Mouse (Mus musculus) CH12.LX (cell line): ENCODE measurements at regions not wholly inside any gene's neighbourhood (a gene's known extent, or its start where the extent isn't known, plus 50 kb on each side); places are given as distances from the start of the nearest gene placed in this dataset.
"Not testable (repeated sequence)": the region's sequence is repeated elsewhere in the genome, so short reads cannot be mapped to it uniquely, and the experiment has no call there.

ENCODE experiments used
- DNase-seq: peaks from one replicate; pipeline ENCODE4 v3.0.0-alpha.2; 2013; ENCODE audit errors: extremely low read depth
- H3K27ac ChIP-seq: 2 replicates; pipeline ENCODE4 v1.5.1; 2012; ENCODE audit warnings: low read depth, mild to moderate bottlenecking, control low read depth, moderate library complexity; ENCODE audit not compliant: insufficient read depth
- H3K27me3 ChIP-seq: replicated peaks from 2 replicates; pipeline ENCODE3; 2012; ENCODE audit warnings: inconsistent platforms
- H3K36me3 ChIP-seq, 2 experiments: replicated peaks in 1 of 2; 2 replicates each; pipeline versions ENCODE3 to v1.6.1; 2012; ENCODE audit warnings: inconsistent platforms in 1 of 2, low read length in 1 of 2, mild to moderate bottlenecking in 1 of 2, mixed read lengths in 1 of 2, moderate library complexity in 1 of 2; ENCODE audit not compliant: control insufficient read depth in 1 of 2, insufficient read depth in 1 of 2
- H3K4me1 ChIP-seq, 2 experiments: 2 replicates each; pipeline ENCODE4 v1.6.1; 2012; ENCODE audit warnings: inconsistent platforms in 1 of 2, moderate library complexity in 1 of 2; ENCODE audit not compliant: insufficient read depth in 2 of 2, control insufficient read depth in 1 of 2
- H3K4me2 ChIP-seq: 2 replicates; pipeline ENCODE4 v1.6.1; 2012; ENCODE audit warnings: low read depth, mild to moderate bottlenecking, control low read depth; ENCODE audit not compliant: poor library complexity, insufficient read depth, severe bottlenecking
- H3K4me3 ChIP-seq, 3 experiments: fragments of 150-350 bp in 1 of 3; sonication (generic) in 1 of 3; replicated peaks in 1 of 3; 2 replicates each; pipeline versions ENCODE3 to v1.5.1; 2011 to 2012; ENCODE audit warnings: low read depth in 2 of 3, low read length in 2 of 3, mild to moderate bottlenecking in 2 of 3, moderate library complexity in 2 of 3, control low read depth in 1 of 3, improper control_type of control experiment in 1 of 3, inconsistent platforms in 1 of 3, mixed read lengths in 1 of 3; ENCODE audit not compliant: poor library complexity in 1 of 3
- H3K79me2 ChIP-seq: replicated peaks from 2 replicates; pipeline ENCODE4 v1.6.1; 2012; ENCODE audit warnings: mild to moderate bottlenecking, moderate library complexity; ENCODE audit not compliant: control insufficient read depth, poor library complexity, insufficient read depth, severe bottlenecking; ENCODE audit errors: extremely low read depth
- H3K9ac ChIP-seq: 2 replicates; pipeline ENCODE4 v1.6.1; 2012; ENCODE audit warnings: low read depth, mild to moderate bottlenecking, control low read depth, moderate library complexity; ENCODE audit not compliant: insufficient read depth
- H3K9me3 ChIP-seq: replicated peaks from 2 replicates; pipeline ENCODE3; 2012; ENCODE audit warnings: low read length, inconsistent platforms, mixed read lengths
- CHD2 ChIP-seq: IDR thresholded peaks from 2 replicates; pipeline ENCODE4 v1.6.1; 2011; ENCODE audit warnings: low read length, improper control_type of control experiment
- ELF1 ChIP-seq: IDR thresholded peaks from 2 replicates; pipeline ENCODE4 v1.6.1; 2014; ENCODE audit warnings: low read depth, mild to moderate bottlenecking, inconsistent platforms, low read length, improper control_type of control experiment
- ETS1 ChIP-seq: conservative IDR thresholded peaks from 2 replicates; pipeline ENCODE4 v1.6.1; 2012; ENCODE audit warnings: low read depth, mild to moderate bottlenecking, inconsistent platforms, low read length, improper control_type of control experiment, moderate library complexity
- JUN ChIP-seq: IDR thresholded peaks from 2 replicates; pipeline ENCODE4 v1.6.1; 2011; ENCODE audit warnings: low read depth, mild to moderate bottlenecking, low read length, improper control_type of control experiment, moderate library complexity; ENCODE audit not compliant: insufficient read depth
- JUND ChIP-seq: conservative IDR thresholded peaks from 2 replicates; pipeline ENCODE4 v1.6.1; 2011; ENCODE audit warnings: low read depth, low read length, improper control_type of control experiment
- NELFE ChIP-seq: IDR thresholded peaks from 2 replicates; pipeline ENCODE4 v1.6.1; 2011; ENCODE audit warnings: low read depth, low read length, improper control_type of control experiment
- NRF1 ChIP-seq: IDR thresholded peaks from 2 replicates; pipeline ENCODE4 v1.6.1; 2014; ENCODE audit warnings: low read depth, mild to moderate bottlenecking, inconsistent platforms, low read length, improper control_type of control experiment, moderate library complexity
- POLR2A ChIP-seq: IDR thresholded peaks from 2 replicates; pipeline ENCODE4 v1.6.1; 2011; ENCODE audit warnings: low read depth, mild to moderate bottlenecking, improper control_type of control experiment, low read length
- RCOR1 ChIP-seq: conservative IDR thresholded peaks from 2 replicates; pipeline ENCODE4 v1.6.1; 2012; ENCODE audit warnings: low read depth, mild to moderate bottlenecking, inconsistent platforms, low read length, improper control_type of control experiment
- SIN3A ChIP-seq: IDR thresholded peaks from 2 replicates; pipeline ENCODE4 v1.6.1; 2012; ENCODE audit warnings: low read length, improper control_type of control experiment, inconsistent platforms
- SMC3 ChIP-seq: IDR thresholded peaks from 2 replicates; pipeline ENCODE4 v1.6.1; 2011; ENCODE audit warnings: low read depth, low read length, improper control_type of control experiment
- UBTF ChIP-seq: IDR thresholded peaks from 2 replicates; pipeline ENCODE4 v1.6.1; 2012; ENCODE audit warnings: low read depth, mild to moderate bottlenecking, inconsistent platforms, low read length, improper control_type of control experiment, moderate library complexity
- USF2 ChIP-seq: conservative IDR thresholded peaks from 2 replicates; pipeline ENCODE4 v1.6.1; 2011; ENCODE audit warnings: low read depth, low read length, improper control_type of control experiment
- ZMIZ1 ChIP-seq: IDR thresholded peaks from 2 replicates; pipeline ENCODE4 v1.6.1; 2012; ENCODE audit warnings: low read depth, mild to moderate bottlenecking, inconsistent platforms, low read length, improper control_type of control experiment
- ZNF384 ChIP-seq: IDR thresholded peaks from 2 replicates; pipeline ENCODE4 v1.6.1; 2012; ENCODE audit warnings: low read depth, low read length, improper control_type of control experiment, inconsistent platforms
- dilution Hi-C: fragments of 300-500 bp; cut with MboI; formaldehyde crosslinking; loops from 2 replicates; pipeline ENCODE4 v1.14.3; 2020; ENCODE audit warnings: low sequenced_read_pairs; ENCODE audit not compliant: extremely low pct_unique_long_range_greater_than_20kb, extremely low pct_ligation_motif_present
- in situ Hi-C: fragments of 300-500 bp; cut with MboI; formaldehyde crosslinking; loops from 3 replicates; pipeline ENCODE4 v1.14.3; 2019; ENCODE audit warnings: low sequenced_read_pairs, low pct_ligation_motif_present, low pct_unique_long_range_greater_than_20kb, mixed read lengths

GRCm38 (mm10) chr10:14989601-14990140 lies 271.7 kb upstream of the Gje1 start:
- TF ChIP-seq RCOR1, result no peak
- TF ChIP-seq CHD2, result no peak
- no peak for TF ChIP-seq JUN
- no peak for TF ChIP-seq JUND
- no peak for TF ChIP-seq ZNF384
- no peak for TF ChIP-seq NELFE
- no peak for TF ChIP-seq ETS1
- TF ChIP-seq NRF1, result no peak
- no peak for TF ChIP-seq UBTF
- no peak for TF ChIP-seq SMC3
- TF ChIP-seq ELF1, result no peak
- no peak for TF ChIP-seq POLR2A
- TF ChIP-seq SIN3A, result no peak
- no peak for TF ChIP-seq USF2
- no peak for TF ChIP-seq ZMIZ1
- H3K4me3 ChIP-seq, result no peak overlapping the region
- H3K79me2 ChIP-seq, result no peaks in the 10 kb centered on the region
- no peak overlapping the region for H3K4me2 ChIP-seq
- no peaks in the 10 kb centered on the region for H3K27me3 ChIP-seq
- no peaks in the 10 kb centered on the region for H3K36me3 ChIP-seq
- dilution Hi-C loops (no loop called here), in situ Hi-C loops (no loop called here)
- peaks cover 2% of the 10 kb centered on the region for H3K9me3 ChIP-seq
- no peak for DNase-seq
- no peak overlapping the region for H3K27ac ChIP-seq
- no peak overlapping the region for H3K9ac ChIP-seq
- H3K4me1 ChIP-seq, result peaks cover 0 to 8% of the 10 kb centered on the region in 2 experiments; a peak in 2 of 4 replicates

GRCm38 (mm10) chr10:14986566-14986965 lies 268.6 kb upstream of the Gje1 start:
- H3K36me3 ChIP-seq, H3K9me3 ChIP-seq, in situ Hi-C loops, H3K9ac ChIP-seq, H3K4me3 ChIP-seq, H3K4me2 ChIP-seq, H3K27me3 ChIP-seq, H3K27ac ChIP-seq, H3K4me1 ChIP-seq, H3K79me2 ChIP-seq, DNase-seq, dilution Hi-C loops: not testable (repeated sequence)
